Mouse (Mus musculus) cerebellum, postnatal 36 days (tissue): ENCODE data around the gene Txk.
A peak's percentile ranks its signal among the peaks of the same experiment; 100 is the strongest.

Experiments
- DNase-seq, 2 experiments: peaks; one replicate each; pipeline ENCODE4 v3.0.0; 2021 to 2022; ENCODE audit warnings: mixed read lengths in 2 of 2

Gene Txk

DNA sequence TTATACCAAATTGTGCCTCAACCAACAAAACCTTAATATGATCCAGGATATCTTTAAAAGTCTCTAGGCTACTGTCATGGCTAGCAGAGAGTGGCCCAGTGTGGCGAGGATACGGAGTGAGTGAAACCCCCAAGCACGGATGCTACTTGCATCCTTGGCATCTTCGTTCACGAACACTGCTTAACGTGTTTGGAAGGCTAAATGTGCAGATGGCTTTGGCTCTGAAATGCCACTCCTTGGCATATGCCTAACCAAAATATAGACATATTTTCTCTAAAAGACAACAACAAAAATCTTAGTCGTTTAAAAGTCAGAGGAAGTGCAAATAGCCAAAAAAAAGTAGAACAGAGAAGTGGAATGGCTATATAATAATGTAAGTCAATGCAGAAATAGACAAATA, 63.0 kb downstream of the Txk start:
- no peak for DNase-seq

DNA sequence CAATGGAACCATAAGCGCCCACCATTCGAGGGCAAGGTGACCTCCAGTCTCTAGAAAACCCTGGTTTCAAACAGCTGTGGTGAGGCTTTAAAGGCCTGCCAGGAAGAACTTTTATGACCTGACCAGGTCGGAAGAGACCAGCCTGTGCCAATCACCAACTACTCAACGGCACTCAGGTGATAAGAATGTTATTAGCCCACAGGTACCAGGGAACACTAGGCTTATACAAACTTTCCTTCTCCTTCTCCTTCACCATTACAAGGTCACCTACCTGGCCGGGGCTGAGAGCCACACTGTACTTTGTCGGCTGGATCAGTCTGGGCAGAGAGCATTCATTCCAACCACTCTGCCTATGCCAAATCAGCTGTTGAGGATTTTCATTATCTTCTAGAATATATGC, 71.1 kb downstream of the Txk start:
- DNase-seq = no peak

DNA sequence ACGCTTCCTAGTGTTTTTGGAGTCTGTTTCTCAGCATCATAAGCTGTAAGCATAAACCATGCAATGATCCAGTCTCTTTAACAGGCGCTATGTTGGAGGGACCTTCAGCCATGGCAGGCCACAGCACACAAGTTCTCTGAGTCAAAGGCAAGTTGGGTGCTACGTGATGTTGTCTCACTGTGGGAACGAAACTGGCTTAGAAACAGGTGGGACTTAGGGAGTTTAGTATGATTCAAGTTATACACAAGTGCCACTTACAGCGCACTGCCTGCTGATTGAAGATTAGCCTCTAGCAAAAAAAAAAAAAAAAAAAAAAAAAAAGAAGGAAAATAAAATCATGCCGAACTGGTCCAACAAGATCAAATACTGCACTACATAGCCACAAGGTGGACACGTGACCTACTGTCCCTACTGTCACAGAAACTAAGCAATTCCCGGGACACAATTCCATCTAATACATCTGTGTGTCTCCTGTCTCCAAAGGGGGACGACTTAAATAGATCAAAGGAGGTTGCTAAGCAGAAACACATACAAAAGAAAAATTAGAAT, 77.5 kb downstream of the Txk start:
- no peak for DNase-seq

DNA sequence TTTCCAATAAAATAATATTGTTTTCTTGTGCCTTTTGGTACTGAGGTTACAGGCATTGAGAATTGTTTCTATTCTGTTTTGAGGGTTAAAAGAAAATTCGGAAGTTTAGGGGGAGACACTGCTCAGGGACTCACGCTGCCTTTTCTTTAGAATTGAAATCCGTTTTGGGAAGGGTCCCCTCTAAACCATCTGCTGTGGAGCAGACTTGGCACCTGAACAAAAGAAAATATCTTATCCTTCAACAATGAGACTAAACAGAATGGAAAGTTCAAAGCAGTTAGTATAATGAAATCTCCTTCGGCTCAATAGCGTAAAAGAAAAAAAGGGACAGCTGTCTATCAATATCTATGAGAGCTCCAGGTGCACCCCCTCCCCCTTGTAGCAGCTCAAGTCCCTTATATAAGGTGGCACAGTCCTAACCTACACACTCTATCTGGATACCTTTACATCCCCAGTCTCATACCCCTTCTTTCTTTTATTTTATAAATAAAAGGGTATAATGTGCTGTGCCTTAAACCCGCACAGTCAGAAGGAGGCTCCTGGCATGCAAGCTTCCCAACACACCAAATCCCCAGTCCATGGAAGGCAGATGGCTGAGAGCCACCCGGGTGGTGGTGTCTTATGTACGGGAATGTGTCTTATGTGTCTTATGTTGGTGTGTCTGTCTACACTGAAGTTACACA, 81.4 kb downstream of the Txk start:
- no peak for DNase-seq

DNA sequence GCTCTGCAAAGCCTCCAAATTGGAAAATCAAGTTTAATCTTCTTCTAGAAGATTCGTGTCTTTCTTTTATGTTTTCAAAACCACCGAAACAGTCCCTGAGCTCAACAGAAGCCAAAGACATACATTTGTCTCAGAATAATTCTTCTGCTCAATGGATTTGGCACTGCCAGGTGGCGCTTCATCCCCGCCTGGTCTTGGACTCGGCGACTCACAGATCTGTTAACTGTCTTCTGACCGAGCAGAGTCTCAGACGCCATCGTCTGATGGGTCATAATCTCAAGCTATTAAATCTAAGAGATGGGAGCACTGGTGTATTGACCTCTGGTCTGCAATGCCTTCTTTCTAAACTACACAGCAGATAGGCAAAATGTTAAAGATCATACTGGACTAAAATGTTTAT, 84.2 kb downstream of the Txk start:
- no peak for DNase-seq

DNA sequence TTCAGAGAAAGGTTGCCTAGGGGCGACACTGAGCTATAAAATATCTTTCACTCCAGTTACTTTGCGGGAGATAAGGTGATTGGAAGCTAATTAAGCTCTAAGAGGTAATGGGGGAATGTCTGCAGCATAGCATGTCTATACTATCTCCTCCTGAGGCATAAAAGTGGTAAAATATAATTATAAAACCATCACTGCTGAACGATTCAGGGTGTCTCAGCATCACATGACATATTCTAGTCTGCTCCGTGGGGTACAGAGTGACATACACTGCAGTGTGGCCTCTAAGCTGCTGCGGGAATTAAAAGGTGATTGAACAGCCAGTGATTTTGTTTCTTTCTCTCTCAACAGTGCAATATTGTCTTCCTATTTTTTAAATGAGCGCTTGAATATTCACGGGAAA, 86.1 kb downstream of the Txk start:
- DNase-seq = no peak

DNA sequence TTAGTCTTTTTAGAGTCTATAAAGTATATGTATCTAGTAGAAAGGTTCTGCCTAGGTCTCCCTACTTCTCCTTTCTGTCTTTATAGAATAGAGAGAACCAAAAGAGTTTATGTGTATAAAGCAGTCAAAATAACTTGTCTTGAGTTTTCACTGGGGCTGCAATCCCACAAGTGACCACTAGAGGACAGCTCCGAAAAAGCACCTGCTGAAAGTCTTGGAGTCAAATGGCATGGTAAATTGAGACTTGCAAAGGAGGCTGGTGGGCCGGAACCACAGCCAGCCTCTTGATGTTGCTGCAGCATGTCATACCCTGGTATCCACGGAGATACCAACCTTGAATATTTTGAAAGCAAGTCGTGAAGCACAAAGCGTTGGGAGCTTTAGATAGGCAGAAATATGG, 87.3 kb downstream of the Txk start:
- DNase-seq = peak; percentile 50 to 63

DNA sequence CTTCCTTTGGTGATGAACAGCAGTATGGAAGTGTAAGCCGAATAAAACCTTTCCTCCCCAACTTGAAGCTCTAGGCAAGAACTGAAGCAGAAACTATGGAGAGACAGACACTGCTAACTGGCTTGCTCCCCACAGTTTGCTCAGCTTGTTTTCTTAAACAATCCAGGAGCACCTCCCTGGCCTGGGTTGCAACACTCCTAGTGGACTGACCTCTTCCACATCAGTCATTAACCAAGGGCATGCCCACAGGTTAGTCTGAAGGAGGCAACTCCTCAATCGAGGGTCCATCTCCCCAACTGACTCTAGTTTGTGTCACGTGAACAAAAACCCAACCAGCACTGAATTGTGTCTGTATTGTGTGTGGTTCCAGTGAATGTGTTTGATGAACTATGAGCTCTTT, 87.7 kb downstream of the Txk start:
- DNase-seq = no peak

DNA sequence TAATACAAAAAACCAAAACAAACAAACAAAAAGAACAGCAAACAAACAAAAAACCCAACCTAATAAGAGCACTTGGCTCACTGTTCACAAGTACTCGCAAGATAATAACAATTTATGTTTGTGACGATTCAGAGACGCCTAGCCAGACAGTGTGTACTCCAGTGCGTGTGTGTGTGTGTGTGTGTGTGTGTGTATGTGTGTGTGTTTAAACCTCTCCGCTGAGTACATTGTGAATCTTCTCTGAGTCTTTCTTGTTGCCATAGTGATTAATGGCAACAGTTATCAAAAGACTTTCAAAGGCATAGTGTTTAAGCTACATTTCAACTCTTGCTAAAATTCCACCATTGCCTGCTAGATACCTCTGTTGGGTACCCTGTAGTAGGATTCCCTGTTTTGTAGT, 88.5 kb downstream of the Txk start:
- no peak for DNase-seq

DNA sequence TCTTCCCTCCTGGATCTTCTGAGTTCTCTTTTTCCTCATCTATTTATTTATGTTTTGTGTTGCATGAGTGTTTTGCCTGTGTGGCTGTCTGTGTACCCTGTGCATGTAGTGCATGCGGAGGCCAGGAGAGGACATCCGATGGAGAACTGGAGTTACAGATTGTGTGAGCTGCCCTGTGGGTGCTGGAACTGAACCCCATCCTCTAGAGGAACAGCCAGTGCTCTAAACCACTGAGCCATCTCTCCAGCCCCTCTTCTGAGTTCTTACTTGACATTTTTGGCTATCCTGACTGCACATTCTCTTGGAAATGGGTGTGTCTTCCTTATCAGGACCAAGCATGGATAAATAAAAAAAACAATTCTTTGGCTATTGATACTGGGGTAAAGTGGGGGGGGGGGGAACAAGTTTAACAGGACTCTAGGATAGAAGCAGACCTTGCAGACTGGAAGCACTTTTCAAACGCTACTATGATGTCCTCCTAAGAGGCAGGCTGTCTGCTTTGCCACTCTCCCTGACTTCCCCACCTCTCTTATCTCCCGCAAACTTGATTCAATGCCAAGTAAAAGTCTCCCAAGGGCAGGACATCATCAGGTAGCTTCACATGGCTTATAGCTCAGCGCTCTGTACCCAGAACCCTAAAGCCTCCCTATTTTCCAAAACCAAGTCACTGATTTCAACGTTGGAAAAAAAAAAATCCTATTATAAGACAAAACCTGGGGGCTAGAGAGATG, 91.4 kb downstream of the Txk start:
- DNase-seq = no peak

DNA sequence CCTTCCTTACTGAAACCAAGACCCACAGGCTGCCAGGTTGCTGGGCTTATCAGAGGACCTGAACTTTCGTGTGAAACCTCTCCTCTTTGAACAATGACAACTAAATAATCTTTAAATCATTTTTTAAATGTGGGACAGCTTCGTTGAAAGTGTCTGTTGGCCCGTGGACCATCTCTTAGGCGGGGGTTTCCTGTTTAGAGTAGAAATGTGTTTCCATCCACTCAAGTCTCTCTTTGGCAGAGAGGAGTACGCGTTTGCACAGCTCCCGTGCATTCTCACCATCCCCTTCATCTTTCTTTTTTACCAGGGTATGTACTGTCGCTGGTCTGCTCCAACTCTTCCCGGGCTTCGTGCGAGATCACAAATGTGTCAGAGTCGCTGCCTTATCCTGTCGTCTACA, 94.2 kb downstream of the Txk start:
- no peak for DNase-seq

DNA sequence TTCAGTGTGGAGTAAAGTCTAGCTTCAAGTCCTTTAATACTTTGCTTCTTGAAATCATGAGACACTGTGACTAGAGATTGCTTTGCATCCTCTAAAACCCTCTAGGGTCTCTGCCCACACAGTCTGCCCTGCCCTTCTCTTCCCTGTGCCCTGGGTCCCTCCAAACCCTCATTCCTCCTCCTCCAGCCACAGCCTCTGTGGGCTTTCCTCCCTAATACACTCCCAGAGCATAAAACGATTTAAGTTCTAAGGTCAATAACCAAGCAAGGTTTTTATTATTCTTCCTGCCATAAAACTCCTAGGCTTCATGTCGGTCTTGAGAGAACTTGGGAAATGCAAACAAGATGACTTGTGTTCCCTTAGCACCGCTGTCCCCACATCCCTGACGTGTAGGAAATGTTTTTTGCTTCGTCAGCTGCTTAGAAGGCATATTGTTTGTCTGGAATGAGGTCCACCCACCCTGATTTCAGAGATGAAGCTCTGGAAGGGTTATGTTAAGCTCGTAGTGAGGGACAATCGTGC, 96.2 kb downstream of the Txk start:
- DNase-seq = no peak

DNA sequence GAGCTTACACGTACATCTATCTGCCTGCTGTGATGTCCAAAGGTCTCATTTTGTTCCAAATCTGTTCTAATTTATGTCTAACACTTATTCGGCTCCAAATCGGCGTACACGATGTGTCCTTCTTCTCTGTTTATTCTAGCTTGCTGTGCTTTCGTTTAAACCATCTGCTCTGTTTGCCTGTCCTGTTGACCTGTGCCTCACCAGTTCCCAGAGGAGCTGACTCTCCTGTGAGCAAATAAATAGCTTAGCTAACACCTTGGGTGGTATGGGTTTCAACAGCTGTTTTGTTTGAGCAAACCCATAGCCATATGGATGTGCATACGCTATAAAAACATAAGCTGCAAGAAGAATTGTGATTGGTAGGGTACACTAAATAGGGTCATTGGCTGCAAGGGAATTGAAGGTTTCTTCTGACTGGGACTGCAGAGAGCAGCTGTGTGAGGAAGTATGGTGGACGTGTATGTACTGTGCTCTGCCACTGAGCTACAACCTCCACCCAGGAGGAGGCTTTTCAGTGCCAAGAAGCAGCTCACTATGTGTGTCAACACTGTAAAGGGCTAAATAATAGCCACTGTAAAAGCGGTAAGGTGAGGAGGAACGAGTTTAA, 99.4 kb downstream of the Txk start:
- no peak for DNase-seq

DNA sequence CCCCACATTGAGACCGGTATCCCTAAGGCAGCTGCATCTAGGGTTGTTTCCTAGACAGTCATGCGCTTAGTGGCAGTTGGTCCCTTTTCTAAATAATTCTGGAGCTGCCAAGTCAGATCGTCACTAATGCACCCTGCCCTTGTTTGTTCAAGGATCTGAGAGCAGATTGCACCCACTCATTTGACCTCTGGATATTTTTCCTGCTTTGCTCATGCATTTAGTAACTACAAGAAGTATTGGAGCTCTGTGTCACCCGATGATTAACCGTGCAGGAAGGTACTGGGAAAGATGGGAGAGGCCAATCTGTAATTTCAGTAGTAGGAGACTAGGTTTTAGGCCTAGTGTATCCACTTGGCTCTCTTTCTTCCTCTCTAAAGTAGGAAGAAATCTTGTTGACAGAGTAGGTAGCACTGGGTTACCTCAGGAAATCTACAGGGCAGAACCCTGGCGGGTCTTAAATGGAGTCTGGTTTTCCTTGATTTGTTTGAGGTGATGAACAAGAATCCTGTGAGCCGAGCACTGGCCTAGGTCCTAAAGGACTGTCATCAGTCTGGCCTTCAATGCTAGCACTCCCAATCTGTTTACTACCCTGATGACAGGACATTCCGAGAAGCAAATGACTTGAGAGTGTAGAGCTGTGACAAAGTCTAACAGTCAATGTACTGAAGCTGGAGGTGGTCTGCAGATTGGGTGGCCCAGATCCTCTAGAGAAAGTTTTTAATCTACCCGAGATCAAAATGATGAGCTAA, 103.4 kb downstream of the Txk start:
- no peak for DNase-seq

DNA sequence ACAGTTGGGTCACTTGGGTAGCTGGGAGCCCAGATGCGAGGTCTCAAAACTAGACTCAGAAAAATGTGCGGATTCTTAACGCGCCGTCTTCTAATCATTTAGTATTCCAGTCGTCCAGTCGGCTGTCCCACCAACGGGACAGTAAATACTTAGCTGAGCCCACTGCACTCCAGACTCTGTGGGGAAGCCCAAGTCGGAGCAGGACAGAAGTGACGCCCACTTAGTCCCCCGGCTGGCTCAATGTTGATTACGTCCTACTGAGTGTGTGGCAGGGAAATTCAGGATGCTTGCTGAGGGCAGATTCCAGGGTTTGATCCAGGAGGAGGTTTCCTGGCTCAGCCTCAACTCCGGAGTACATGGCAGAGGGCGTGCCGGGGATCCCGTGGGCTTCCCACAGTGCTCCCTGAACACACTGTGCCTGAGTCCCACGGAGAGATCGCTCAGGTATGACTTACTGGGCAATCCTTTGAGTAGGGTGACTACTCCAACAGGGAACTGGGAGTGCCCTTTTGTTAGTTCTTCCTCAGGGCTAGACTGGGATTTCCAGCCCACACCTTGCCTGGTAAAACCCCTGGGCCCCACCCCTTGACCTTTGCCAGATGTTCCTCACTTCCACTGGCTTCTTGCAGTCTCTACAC, 104.5 kb downstream of the Txk start:
- no peak for DNase-seq

DNA sequence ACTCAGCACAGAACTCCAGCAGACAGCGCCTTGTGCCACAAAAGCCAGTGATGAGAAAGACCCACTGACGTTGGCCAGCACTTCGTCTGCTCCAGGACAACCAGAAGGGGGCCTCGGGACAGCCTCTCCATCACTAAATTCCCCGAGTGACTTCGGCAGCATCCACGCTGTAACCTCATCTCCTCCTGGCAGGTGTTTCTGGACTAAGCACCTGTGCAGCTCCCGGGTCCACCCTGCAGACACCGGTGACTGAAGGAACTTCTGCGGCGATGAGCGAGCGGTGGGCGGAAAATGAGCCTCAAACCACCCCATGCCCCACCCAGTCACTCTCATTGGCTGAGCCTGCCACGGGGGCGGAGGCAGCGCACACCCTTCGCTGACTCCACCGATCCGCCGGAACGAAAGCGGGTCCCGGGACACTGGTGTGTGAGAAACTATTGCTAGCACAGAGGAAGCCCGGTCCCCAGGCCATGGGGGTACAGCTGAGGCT, 105.1 kb downstream of the Txk start, which contains the start of gene Nipal1:
TSS of gene Nipal1 (plus strand) at position 378 of the 490 bp plus-strand sequence.
- peak in 1 of 2 experiments; percentile 6 for DNase-seq

DNA sequence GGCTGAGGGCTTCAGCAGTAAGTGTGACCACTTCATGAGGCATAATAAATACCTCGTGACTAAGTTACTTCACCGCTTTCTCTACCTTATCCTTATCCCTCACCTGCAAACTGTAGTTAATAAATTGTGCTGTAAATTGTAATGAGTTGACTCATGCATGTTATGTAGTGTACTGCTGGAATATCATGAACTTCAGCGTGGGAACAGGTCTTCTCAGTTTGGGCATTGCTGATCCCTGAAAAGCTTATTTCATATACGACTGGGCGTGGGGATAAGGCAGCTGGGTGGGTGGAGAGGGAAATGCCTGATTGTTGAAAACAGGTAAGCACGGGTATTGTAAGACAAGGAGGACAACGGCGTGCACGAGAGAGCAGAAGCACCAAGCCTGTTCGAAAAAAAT, 105.6 kb downstream of the Txk start:
- no peak for DNase-seq

DNA sequence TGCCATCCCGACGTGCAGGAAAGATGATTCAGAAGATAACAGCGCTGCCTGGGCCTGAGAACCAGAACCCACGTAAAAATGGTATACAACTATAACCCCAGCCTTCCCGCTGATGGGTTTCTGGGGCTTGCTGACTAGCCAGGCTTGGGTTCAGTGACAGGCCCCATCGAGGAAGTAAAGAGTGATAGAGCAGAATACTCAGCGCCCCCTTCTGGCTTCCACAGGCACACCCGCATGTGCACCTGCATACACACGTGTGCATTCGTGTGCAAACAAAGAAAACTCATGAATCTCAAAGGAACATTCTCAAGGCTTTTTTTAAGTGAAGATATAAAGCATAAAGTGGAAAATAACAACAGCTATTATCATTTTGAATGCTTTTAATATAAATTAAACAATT, 106.4 kb downstream of the Txk start:
- no peak for DNase-seq
